Mouse (Mus musculus) gastrocnemius, postnatal 4 days (tissue): ENCODE measurements at regions not wholly inside any gene's neighbourhood (a gene's known extent, or its start where the extent isn't known, plus 50 kb on each side); places are given as distances from the start of the nearest gene placed in this dataset.

Experiments
- DNase-seq, 2 experiments: peaks; one replicate each; pipeline ENCODE4 v3.0.0; 2021 to 2022; ENCODE audit warnings: low spot score in 2 of 2, mixed read lengths in 2 of 2

GRCm38 (mm10) chr3:19747361-19747760 is 118.9 kb upstream of the 1700064H15Rik start:
- no peak for DNase-seq

- DNase-seq = no peak
Observed at GRCm38 (mm10) chr3:19751946-19752345, 123.5 kb upstream of the 1700064H15Rik start.

DNA sequence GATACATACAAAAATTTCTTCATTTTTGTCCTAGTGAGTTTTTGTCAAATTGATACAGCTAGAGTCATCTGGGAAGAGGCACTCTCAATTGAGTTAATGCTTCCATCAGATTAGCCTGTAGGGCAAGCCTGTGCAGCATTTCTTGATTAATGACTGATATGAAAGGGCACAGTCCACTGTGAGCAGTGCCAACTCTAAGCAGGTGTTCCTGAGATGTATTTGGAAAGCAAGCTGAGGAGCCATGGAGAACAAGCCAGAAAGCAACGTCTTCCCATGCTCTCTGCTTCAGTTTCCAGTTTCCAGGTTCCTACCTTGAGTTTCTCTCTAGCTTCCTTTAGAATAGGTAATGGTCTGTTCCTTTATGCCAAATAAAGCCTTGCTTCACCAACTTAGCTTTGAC is 125.5 kb upstream of the 1700064H15Rik start:
- DNase-seq = no peak

DNA sequence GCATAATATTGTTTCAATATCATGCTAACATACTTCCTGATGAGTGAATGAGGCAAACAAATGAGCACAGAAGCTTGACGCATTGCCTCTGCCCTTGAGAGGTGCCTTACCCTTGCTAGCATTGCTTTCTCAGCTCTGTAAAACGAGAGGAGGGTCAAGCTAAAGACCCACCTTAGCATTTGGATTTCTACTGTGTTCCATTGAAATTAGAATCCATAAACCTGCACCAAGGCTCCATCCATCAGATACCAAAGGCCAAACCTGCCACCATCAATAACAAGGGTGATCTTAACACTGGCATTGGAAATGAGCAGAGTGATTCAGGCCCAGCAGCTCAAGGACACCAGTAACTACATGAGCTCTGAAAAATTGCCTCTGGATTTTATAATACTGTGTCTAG is 126.2 kb upstream of the 1700064H15Rik start:
- DNase-seq = no peak

GRCm38 (mm10) chr3:19755136-19755535 is 126.7 kb upstream of the 1700064H15Rik start:
- DNase-seq = no peak

GRCm38 (mm10) chr3:19798543-19799106 is 158.2 kb upstream of the Cp start:
- no peak for DNase-seq

DNA sequence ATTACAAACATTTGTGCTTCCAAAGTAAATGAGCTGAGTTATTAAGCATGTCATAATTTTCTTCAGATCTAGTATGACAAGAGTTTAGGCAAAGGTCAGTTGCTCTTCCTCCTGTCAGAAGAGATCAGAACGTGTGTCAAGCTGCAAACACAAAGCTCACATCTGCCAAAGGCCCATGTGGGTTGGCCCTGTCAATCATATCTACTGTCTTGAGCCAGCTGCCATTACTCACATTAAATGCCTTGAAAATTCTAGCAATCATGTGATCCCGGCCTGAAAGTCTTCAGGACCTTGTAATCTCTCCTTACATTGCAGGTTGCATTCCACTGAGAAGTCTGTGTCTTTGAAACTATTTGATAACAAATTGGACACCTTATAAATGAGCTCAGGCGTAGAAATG is 146.8 kb upstream of the Cp start:
- no peak for DNase-seq

GRCm38 (mm10) chr3:19824904-19825303 is 131.9 kb upstream of the Cp start:
- no peak for DNase-seq

- DNase-seq = no peak
Observed at GRCm38 (mm10) chr3:19828518-19829246, 128.2 kb upstream of the Cp start.

DNA sequence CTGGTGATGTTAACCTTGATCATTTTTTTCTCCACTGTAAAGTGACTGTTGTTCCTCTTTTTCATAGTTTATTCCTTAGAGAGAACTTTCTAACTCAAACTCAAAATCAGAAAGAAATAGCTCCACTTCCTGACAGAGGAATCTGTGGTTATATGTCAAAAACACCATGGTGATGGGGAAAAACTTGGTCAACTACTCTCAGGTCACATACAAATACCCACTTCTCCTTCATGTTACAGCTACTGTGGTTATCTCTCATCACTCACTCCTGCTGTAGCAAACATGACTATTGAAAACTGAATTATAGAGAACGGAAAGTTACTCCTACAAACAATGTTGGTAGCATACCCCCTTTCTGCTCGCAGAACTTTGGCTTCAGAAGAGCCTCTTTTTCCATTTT is 127.1 kb upstream of the Cp start:
- DNase-seq = no peak

DNA sequence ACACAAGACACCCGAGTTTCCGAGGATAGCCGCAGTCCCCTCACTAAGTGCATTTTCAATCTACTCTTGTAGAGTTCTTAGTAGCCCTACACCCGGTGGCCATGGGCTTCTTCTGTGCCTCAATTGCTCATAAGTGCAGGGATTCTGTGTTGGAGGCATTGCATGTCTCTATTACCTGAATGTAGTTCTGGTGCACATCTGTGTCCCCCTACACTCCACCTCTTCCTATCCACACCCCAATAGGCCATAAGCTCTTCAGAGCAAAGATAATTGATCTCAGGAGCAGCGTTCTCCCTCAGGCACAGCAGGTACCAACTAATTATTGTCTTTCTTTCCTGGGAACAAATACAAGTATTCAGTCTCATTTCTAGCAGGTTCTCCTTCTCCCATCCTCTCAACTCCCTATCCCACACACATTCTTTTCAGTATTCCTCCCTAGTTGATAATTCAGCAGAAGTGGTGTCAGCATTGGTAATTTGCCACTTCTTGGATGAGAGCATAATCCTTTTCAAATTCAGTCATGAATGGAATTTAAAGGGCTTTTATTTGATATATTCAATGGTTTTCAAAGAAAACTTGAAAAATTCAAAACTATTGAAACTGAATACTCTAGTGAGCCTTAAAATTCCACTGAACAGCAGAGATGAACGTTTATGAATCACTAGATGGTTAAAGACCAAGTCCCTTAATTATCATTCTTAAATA is 108.7 kb upstream of the Cp start:
- DNase-seq = no peak

- no peak for DNase-seq
Observed at GRCm38 (mm10) chr3:19848736-19849269, 108.1 kb upstream of the Cp start.

DNA sequence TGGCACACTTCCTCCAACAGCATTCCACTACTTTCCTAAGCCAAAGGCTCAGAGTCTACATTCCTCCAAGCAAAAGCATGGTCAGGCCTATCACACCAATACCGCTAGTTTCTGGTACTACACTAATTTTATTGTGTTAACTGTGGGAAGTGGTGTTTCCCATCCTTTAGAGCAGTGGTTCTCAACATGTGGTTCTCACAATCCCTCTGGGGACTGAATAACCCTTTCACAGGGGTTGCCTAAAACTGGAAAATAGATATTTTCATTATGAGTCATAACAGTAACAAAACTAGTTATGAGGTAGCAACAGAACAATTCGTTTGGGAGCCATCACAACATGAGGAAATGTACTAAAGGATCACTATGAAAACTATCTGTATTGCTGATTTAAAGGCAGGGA is 74.2 kb upstream of the Cp start:
- no peak for DNase-seq

DNA sequence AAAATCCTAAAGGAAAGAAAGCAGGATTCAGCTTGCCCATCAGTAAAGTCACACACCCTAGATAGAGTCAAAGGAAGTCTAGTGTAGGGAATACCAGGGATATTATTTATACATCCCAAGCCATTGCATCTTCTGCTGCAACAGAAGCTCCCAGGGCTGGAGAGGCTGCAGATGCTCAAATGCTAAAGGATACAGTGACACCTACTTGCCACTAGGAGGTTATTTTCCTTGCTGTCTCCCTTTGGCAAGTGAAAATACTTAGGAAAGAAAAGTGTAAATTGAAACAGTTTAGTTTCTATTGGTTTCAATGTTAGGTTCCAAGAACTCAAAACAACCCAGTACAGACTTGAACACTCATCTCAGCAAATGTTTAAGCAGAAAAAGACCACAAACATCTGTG is 68.4 kb upstream of the Cp start:
- no peak for DNase-seq

- no peak for DNase-seq
Observed at GRCm38 (mm10) chr3:19894258-19894629, 62.6 kb upstream of the Cp start.

- peak; percentile 86 to 94 for DNase-seq
Observed at GRCm38 (mm10) chr3:19894630-19895578, 62.0 kb upstream of the Cp start.

DNA sequence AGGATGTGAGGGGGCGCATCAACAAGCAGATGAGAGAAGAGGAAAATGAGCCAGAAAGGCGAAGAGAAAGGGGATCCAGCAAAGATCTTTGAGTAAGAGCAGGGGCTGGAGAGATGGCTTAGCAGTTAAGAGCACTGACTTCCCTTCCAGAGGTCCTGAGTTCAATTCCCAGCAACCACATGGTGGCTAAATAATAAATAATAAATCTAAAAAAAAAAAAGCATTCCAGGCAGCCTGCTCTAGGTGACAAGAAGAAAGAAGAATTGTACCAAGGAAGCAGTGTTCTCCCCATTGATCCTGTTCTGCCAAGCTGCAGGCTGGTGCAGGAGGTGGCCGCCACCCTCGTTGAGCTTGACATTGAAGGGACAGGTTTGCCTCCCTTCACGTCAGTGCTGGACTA is 61.1 kb upstream of the Cp start:
- no peak for DNase-seq

- DNase-seq = no peak
Observed at GRCm38 (mm10) chr3:19897140-19897539, 59.7 kb upstream of the Cp start.

DNA sequence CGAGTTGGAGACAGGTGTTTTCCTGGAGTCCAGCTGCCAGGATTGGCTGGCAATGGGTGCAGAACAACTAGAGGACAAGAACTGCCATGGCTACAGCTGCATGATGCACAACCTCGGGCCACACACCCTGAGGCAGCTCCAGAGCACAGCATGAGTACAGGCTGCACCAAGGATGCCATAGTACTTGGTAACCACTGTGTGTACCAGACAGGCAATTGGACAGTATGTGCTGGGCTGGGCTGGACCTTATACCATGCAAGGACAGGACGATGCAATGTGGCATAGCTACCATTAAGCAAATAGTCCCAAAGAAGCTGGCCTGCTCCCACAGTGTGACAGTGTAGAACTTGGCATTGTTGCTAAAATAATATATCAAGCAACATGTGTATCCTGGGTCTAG is 54.6 kb upstream of the Cp start:
- DNase-seq = no peak

- peak in 1 of 2 experiments; percentile 29 for DNase-seq
Observed at GRCm38 (mm10) chr3:19904446-19905275, 52.2 kb upstream of the Cp start.
